Mouse (Mus musculus): ENCODE results near the gene Cxcr5. TPM values are rescaled to one million over a fixed set of nuclear protein-coding genes. Genes with fewer than 3 reads are reported as not detected.

Cxcr5 gene
- polyA plus RNA-seq, 1 experiment from 2014 or later: not detected

- H3K4me2 ChIP-seq: no peak overlapping the region
- whole genome bisulfite sequencing: 58% methylated on average over 9 of the region's 9 CpGs
- H3K4me1 ChIP-seq: no peaks in the 10 kb centered on the region
- ATAC-seq (ENCODE audit: low FRiP score): no peak
- H3K36me3 ChIP-seq: no peaks in the 10 kb centered on the region
- no peak overlapping the region for H3K9ac ChIP-seq (replicated peaks)
- no peaks in the 10 kb centered on the region for H3K27me3 ChIP-seq (replicated peaks)
- H3K27ac ChIP-seq (replicated peaks): no peak overlapping the region
- no peaks in the 10 kb centered on the region for H3K9me3 ChIP-seq (replicated peaks)
- no peak overlapping the region for H3K4me3 ChIP-seq (replicated peaks)
Measured at GRCm38 (mm10) chr9:44526337-44527112, 35.2 kb downstream of the Cxcr5 start.

- no peak for ATAC-seq (ENCODE audit: low FRiP score)
- no peak overlapping the region for H3K27ac ChIP-seq (replicated peaks)
- H3K9me3 ChIP-seq (replicated peaks): no peaks in the 10 kb centered on the region
- no peak overlapping the region for H3K4me3 ChIP-seq (replicated peaks)
- H3K9ac ChIP-seq (replicated peaks): no peak overlapping the region
- H3K4me1 ChIP-seq: no peaks in the 10 kb centered on the region
- no peaks in the 10 kb centered on the region for H3K36me3 ChIP-seq
- H3K4me2 ChIP-seq: no peak overlapping the region
- 90% methylated on average over 8 of the region's 8 CpGs for WGBS
- no peaks in the 10 kb centered on the region for H3K27me3 ChIP-seq (replicated peaks)
Measured at GRCm38 (mm10) chr9:44525589-44525988, 36.1 kb downstream of the Cxcr5 start.

- Histone ChIP-seq H3K36me3 (no peaks in the 10 kb centered on the region), H3K4me1 (no peaks in the 10 kb centered on the region), H3K9me3 (replicated peaks) (no peaks in the 10 kb centered on the region), H3K9ac (replicated peaks) (no peak overlapping the region), H3K4me3 (replicated peaks) (no peak overlapping the region), H3K4me2 (no peak overlapping the region), H3K27me3 (replicated peaks) (no peaks in the 10 kb centered on the region), H3K27ac (replicated peaks) (no peak overlapping the region)
- ATAC-seq (ENCODE audit: low FRiP score): no peak
- 90% methylated on average over 3 of the region's 3 CpGs for WGBS
Measured at GRCm38 (mm10) chr9:44525001-44525400, 36.7 kb downstream of the Cxcr5 start.

- Histone ChIP-seq H3K36me3 (no peaks in the 10 kb centered on the region), H3K4me1 (no peaks in the 10 kb centered on the region), H3K4me3 (replicated peaks) (no peak overlapping the region), H3K27me3 (replicated peaks) (no peaks in the 10 kb centered on the region), H3K27ac (replicated peaks) (no peak overlapping the region), H3K9me3 (replicated peaks) (no peaks in the 10 kb centered on the region), H3K9ac (replicated peaks) (no peak overlapping the region), H3K4me2 (no peak overlapping the region)
- no peak for ATAC-seq (ENCODE audit: low FRiP score)
- WGBS: 81% methylated on average over 5 of the region's 5 CpGs
Measured at GRCm38 (mm10) chr9:44524235-44524826, 37.3 kb downstream of the Cxcr5 start.

- H3K27ac ChIP-seq (replicated peaks): no peak overlapping the region
- H3K4me1 ChIP-seq: no peaks in the 10 kb centered on the region
- no peak overlapping the region for H3K4me3 ChIP-seq (replicated peaks)
- H3K4me2 ChIP-seq: no peak overlapping the region
- no peak overlapping the region for H3K9ac ChIP-seq (replicated peaks)
- no peaks in the 10 kb centered on the region for H3K36me3 ChIP-seq
- no peaks in the 10 kb centered on the region for H3K27me3 ChIP-seq (replicated peaks)
- 70% methylated on average over 5 of the region's 5 CpGs for WGBS
- ATAC-seq (ENCODE audit: low FRiP score): no peak
- H3K9me3 ChIP-seq (replicated peaks): no peaks in the 10 kb centered on the region
Measured at GRCm38 (mm10) chr9:44523686-44524085, 38.0 kb downstream of the Cxcr5 start.

GRCm38 (mm10) chr9:44521927-44522326, 39.8 kb downstream of the Cxcr5 start:
- ATAC-seq (ENCODE audit: low FRiP score): no peak
- H3K9me3 ChIP-seq (replicated peaks): no peaks in the 10 kb centered on the region
- no peak overlapping the region for H3K4me3 ChIP-seq (replicated peaks)
- WGBS: 86% methylated on average over 10 of the region's 10 CpGs
- no peak overlapping the region for H3K27ac ChIP-seq (replicated peaks)
- H3K4me2 ChIP-seq: no peak overlapping the region
- 0 out of 2 replicates have a peak, but pooled peaks cover 4% of the 10 kb centered on the region for H3K4me1 ChIP-seq
- H3K9ac ChIP-seq (replicated peaks): no peak overlapping the region
- no peaks in the 10 kb centered on the region for H3K27me3 ChIP-seq (replicated peaks)
- no peaks in the 10 kb centered on the region for H3K36me3 ChIP-seq

- Histone ChIP-seq H3K9me3 (replicated peaks) (no peaks in the 10 kb centered on the region), H3K4me2 (no peak overlapping the region), H3K27me3 (replicated peaks) (no peaks in the 10 kb centered on the region), H3K4me1 (0 out of 2 replicates have a peak, but pooled peaks cover 4% of the 10 kb centered on the region), H3K27ac (replicated peaks) (no peak overlapping the region), H3K4me3 (replicated peaks) (no peak overlapping the region), H3K9ac (replicated peaks) (no peak overlapping the region), H3K36me3 (no peaks in the 10 kb centered on the region)
- no peak for ATAC-seq (ENCODE audit: low FRiP score)
- 66% methylated on average over 7 of the region's 7 CpGs for WGBS
Measured at GRCm38 (mm10) chr9:44518068-44518467, 43.6 kb downstream of the Cxcr5 start.

- ATAC-seq (ENCODE audit: low FRiP score): no peak
- WGBS: 72% methylated on average over 4 of the region's 4 CpGs
- H3K4me3 ChIP-seq (replicated peaks): no peak overlapping the region
Measured at GRCm38 (mm10) chr9:44517368-44517767, 44.3 kb downstream of the Cxcr5 start.

GRCm38 (mm10) chr9:44515891-44516290, 45.8 kb downstream of the Cxcr5 start:
- H3K4me3 ChIP-seq (replicated peaks): no peak overlapping the region
- peaks cover 16% of the 10 kb centered on the region for H3K4me1 ChIP-seq
- no peak overlapping the region for H3K27ac ChIP-seq (replicated peaks)
- no peaks in the 10 kb centered on the region for H3K9me3 ChIP-seq (replicated peaks)
- no peaks in the 10 kb centered on the region for H3K36me3 ChIP-seq
- H3K27me3 ChIP-seq (replicated peaks): no peaks in the 10 kb centered on the region
- no peak for ATAC-seq (ENCODE audit: low FRiP score)
- H3K4me2 ChIP-seq: no peak overlapping the region
- H3K9ac ChIP-seq (replicated peaks): no peak overlapping the region
- WGBS: 85% methylated on average over 5 of the region's 5 CpGs

More at GRCm38 (mm10) chr9:44517368-44517767, 44.3 kb downstream of the Cxcr5 start:
- Histone ChIP-seq H3K36me3 (no peaks in the 10 kb centered on the region), H3K4me1 (0 out of 2 replicates have a peak, but pooled peaks cover 4% of the 10 kb centered on the region), H3K9me3 (replicated peaks) (no peaks in the 10 kb centered on the region), H3K4me2 (no peak overlapping the region), H3K27ac (replicated peaks) (no peak overlapping the region), H3K9ac (replicated peaks) (no peak overlapping the region), H3K27me3 (replicated peaks) (no peaks in the 10 kb centered on the region)

- H3K4me3 ChIP-seq (replicated peaks): no peak overlapping the region
- no peaks in the 10 kb centered on the region for H3K36me3 ChIP-seq
- H3K27me3 ChIP-seq (replicated peaks): no peaks in the 10 kb centered on the region
- no peak overlapping the region for H3K4me2 ChIP-seq
- no peaks in the 10 kb centered on the region for H3K9me3 ChIP-seq (replicated peaks)
- no peak for ATAC-seq (ENCODE audit: low FRiP score)
- 70% methylated on average over 12 of the region's 12 CpGs for WGBS
- H3K27ac ChIP-seq (replicated peaks): no peak overlapping the region
- peaks cover 22% of the 10 kb centered on the region for H3K4me1 ChIP-seq
- H3K9ac ChIP-seq (replicated peaks): no peak overlapping the region
Measured at GRCm38 (mm10) chr9:44515131-44515751, 46.4 kb downstream of the Cxcr5 start.

- Histone ChIP-seq H3K36me3 (0 out of 2 replicates have a peak, but pooled peaks cover 2% of the 10 kb centered on the region), H3K27ac (replicated peaks) (no peak overlapping the region), H3K27me3 (replicated peaks) (0 out of 2 replicates have a peak, but pooled peaks cover 3% of the 10 kb centered on the region), H3K4me2 (no peak overlapping the region), H3K4me3 (replicated peaks) (no peak overlapping the region), H3K9ac (replicated peaks) (no peak overlapping the region), H3K4me1 (peaks cover 33% of the 10 kb centered on the region), H3K9me3 (replicated peaks) (no peaks in the 10 kb centered on the region)
- WGBS: 92% methylated on average over 5 of the region's 5 CpGs
- no peak for ATAC-seq (ENCODE audit: low FRiP score)
Measured at GRCm38 (mm10) chr9:44514147-44514546, 47.5 kb downstream of the Cxcr5 start.

- Histone ChIP-seq H3K4me3 (replicated peaks) (no peak overlapping the region), H3K4me2 (no peak overlapping the region), H3K4me1 (peaks cover 38% of the 10 kb centered on the region), H3K27ac (replicated peaks) (no peak overlapping the region), H3K27me3 (replicated peaks) (0 out of 2 replicates have a peak, but pooled peaks cover 8% of the 10 kb centered on the region), H3K9ac (replicated peaks) (no peak overlapping the region), H3K36me3 (peaks cover 7% of the 10 kb centered on the region; the same call in 1 of the 2 replicates), H3K9me3 (replicated peaks) (no peaks in the 10 kb centered on the region)
- 80% methylated on average over 20 of the region's 20 CpGs for WGBS
- ATAC-seq (ENCODE audit: low FRiP score): no peak
Measured at GRCm38 (mm10) chr9:44513610-44514009, 48.1 kb downstream of the Cxcr5 start.

All from neural tube, embryonic 15.5 days (tissue).